Mouse (Mus musculus) ES-E14 (cell line): ENCODE measurements at regions not wholly inside any gene's neighbourhood (a gene's known extent, or its start where the extent isn't known, plus 50 kb on each side); places are given as distances from the start of the nearest gene placed in this dataset.
"Not testable (repeated sequence)": the region's sequence is repeated elsewhere in the genome, so short reads cannot be mapped to it uniquely, and the experiment has no call there.

Source experiments
- MAFK ChIP-seq: IDR thresholded peaks from 2 replicates; pipeline ENCODE4 v1.6.1; 2014; ENCODE audit warnings: mild to moderate bottlenecking, low read depth, low read length, inconsistent platforms; ENCODE audit not compliant: insufficient read depth
- ZNF384 ChIP-seq: IDR thresholded peaks from 2 replicates; pipeline ENCODE4 v1.6.1; 2012; ENCODE audit warnings: low read depth, low read length, inconsistent platforms

DNA sequence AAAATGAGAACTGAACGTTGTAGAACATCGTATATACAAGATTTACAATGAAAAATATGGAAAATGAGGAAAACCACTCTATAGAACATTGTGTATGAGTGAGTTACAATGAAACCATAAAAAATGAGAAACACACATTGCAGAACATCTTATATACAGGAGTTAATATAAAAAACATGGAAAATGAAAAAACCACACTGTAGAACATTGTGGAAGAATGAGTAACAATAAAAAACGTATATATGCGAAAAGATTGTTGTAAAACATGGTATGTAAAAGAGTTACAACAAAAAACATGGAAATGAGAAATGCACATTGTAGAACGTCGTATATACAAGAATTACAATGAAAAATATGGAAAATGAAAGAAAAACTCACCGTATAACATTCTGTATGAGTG is 301.2 kb downstream of the Gm3376 start:
- not testable (repeated sequence) for TF ChIP-seq MAFK, ZNF384
